Mouse (Mus musculus) spleen, adult 18-20 months (tissue): Measurements from ENCODE around the gene Rcan2.
"Not testable (repeated sequence)": the region's sequence is repeated elsewhere in the genome, so short reads cannot be mapped to it uniquely, and the experiment has no call there.

Experiments
- DNase-seq, 2 experiments: peaks; one replicate each; pipeline ENCODE4 v3.0.0; 2022; ENCODE audit warnings: mixed read lengths in 2 of 2

The Rcan2 gene

GRCm38 (mm10) chr17:43801077-43801476 lies at the start of gene Rcan2:
TSS of gene Rcan2 (plus strand) at chr17:43801351.
- peak; percentile 7 to 39 for DNase-seq

DNA sequence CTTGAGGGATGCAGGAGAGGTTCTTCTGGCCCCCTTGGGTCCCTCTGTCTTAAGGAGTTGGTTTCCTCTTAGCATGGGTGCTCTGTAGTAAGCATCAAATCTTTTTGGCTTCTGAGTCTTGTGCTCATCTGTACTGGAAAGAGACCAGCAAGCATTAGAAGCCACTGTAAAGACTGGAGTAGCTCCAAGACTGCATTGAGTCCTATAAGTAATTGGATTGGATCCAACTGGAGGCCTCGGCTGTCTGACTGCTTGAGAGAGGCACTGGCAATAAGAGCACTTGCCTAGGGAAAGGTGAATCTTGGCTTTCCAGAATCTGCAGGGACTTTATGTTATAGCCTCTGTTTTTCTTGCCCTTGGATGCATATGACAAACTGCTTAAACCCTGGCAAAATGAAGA lies 48.3 kb upstream of the Rcan2 start:
- DNase-seq = no peak

DNA sequence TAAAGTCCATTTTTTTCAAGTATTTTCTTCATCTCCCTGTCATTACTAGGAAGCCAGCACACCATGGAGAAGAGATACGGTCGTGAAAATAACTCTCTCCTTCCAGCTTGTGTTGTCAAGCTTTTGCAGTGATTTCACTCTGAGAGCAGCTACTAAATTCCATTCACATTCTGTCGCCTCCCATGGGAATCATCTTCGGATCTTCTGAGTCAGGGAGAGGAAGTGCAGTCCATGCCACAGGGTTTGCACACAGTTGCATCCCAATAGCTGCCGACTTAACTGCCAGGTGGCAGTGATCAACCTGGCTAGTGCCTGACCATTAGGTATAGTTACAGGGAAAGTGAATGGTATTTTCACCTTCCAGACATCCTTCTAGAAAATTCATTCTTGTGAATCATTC lies 46.5 kb upstream of the Rcan2 start:
- no peak for DNase-seq

- DNase-seq = no peak
Observed at GRCm38 (mm10) chr17:43758607-43759259, 42.4 kb upstream of the Rcan2 start.

DNA sequence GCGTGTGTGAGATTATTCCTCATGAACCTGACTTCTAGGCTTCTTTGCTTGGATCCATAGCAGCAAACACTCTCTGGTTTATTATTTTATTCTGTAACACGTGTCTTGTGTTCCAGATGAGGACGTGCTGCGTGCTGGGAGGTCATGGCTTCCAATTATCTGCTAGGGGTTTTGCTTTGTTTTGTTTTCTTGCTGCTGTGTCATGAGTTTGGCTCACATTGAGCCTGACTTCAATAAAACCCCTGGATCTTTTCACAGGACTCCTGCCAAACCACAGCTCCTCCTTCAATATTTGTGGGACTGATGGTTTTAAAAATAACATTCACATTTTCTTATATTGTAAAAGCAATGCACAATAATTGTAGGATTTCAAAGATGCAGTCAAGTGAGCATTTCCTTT lies 16.6 kb upstream of the Rcan2 start:
- DNase-seq = no peak

DNA sequence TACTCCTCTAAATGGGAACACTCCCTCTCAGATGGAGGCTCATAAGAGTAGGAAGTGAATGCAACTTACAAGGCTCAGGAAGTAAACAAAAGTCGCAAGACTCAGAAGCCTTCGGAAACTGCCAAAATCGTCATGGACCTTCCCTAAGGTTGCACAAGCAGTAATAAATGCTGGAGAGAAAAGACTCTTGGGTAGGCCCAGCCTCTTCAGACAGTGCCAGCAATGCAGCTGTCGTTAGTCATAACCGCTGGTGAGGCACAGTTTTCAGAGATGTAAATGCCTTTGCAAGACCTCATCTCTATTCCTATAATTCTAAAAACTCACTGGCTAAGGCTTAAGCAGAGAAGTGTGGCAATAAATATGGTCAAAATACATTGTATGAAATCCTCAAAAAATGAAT lies 12.9 kb upstream of the Rcan2 start:
- DNase-seq = no peak

- no peak for DNase-seq
Observed at GRCm38 (mm10) chr17:43789376-43789775, 11.8 kb upstream of the Rcan2 start.

DNA sequence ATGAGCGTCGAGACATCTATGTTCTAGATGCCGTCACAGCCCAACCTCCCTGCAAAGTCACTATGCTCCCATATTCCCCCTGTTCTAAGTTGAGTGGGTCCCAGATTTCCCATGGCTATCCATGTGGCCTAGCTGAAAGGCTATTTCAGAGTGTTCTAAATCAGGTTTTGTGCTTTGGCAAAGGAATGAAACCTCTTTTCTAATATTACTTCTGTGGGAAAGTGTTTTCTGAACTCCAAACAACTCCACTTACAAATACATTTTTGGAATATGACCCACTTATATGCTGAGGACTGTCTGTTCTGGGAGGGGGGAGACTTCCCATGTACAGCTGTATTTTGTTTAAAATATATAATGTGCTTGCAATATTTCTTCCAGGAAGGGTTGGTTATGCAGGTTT lies 9.4 kb upstream of the Rcan2 start:
- DNase-seq = no peak

GRCm38 (mm10) chr17:43794731-43795280 lies 6.3 kb upstream of the Rcan2 start:
- DNase-seq = no peak

- DNase-seq = peak; percentile 11 to 15
Observed at GRCm38 (mm10) chr17:43801595-43802373, 633 bp downstream of the Rcan2 start.

- no peak for DNase-seq
Observed at GRCm38 (mm10) chr17:43802414-43802813, 1.3 kb downstream of the Rcan2 start.

- DNase-seq = no peak
Observed at GRCm38 (mm10) chr17:43803111-43803510, 2.0 kb downstream of the Rcan2 start.

- DNase-seq = no peak
Observed at GRCm38 (mm10) chr17:43803764-43804163, 2.6 kb downstream of the Rcan2 start.

- DNase-seq = no peak
Observed at GRCm38 (mm10) chr17:43806841-43807240, 5.7 kb downstream of the Rcan2 start.

DNA sequence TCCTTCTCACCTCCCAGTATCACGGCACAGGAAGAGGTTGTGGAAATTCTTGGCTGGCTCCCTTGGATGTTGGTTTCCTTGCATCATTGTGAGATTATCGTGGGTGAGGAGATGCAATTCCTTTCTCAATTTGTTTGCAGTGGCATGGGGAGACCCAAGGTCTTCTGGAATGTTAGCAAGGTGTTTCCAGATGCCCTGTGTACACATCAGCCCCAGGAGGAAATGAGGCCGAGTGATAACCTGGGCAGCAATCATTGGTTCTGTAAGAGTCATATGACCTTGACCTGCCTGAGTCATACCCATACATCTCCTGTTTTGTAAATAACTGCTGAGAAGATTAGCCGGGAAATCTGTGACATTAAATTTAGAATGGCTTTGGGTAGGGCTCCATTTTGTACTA lies 10.3 kb downstream of the Rcan2 start:
- no peak for DNase-seq

GRCm38 (mm10) chr17:43815376-43815775 lies 14.2 kb downstream of the Rcan2 start:
- no peak for DNase-seq

- no peak for DNase-seq
Observed at GRCm38 (mm10) chr17:43816480-43816879, 15.3 kb downstream of the Rcan2 start.

- DNase-seq = no peak
Observed at GRCm38 (mm10) chr17:43817171-43817570, 16.0 kb downstream of the Rcan2 start.

GRCm38 (mm10) chr17:43818390-43818789 lies 17.2 kb downstream of the Rcan2 start:
- no peak for DNase-seq

DNA sequence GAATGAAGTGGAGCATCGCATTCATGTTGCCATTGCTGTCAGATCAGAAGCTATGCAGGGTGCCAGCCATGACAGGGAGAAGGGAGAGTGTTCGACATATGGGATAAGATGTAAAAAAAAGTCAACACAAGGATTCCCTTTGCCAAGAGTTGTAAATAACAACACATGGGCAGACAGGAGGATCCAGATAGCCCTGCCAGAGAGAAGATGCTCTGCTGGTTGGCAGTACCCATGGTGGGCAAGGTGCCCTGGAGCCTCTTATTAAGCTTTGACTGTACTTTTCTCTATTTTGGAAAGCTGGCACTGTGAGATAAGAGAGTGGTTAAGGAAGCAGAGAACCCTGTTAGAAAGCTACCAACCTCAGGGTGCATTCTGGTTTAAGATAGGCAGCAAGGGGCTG lies 19.8 kb downstream of the Rcan2 start:
- DNase-seq = no peak

GRCm38 (mm10) chr17:43822207-43822606 lies 21.1 kb downstream of the Rcan2 start:
- no peak for DNase-seq

- DNase-seq = no peak
Observed at GRCm38 (mm10) chr17:43822630-43823029, 21.5 kb downstream of the Rcan2 start.

- no peak for DNase-seq
Observed at GRCm38 (mm10) chr17:43824781-43825410, 23.7 kb downstream of the Rcan2 start.

DNA sequence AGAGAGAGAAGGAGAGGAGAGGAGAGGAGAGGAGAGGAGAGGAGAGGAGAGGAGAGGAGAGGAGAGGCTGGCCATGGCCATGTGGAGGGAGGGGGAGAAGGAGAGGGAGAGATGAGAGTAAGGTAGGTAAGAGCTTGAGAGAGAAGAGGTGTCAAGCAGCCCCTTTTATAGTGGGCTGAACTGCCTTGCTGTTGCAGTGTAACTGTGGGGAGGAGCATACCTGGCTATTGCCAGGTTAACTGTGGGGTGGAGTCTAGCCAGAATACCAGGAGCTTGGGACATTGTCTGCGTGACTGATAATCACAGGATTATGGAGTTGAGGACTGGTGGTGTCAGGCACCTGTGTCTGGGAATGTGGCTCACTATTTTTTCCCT lies 24.2 kb downstream of the Rcan2 start:
- not testable (repeated sequence) for DNase-seq
